Mouse (Mus musculus): ENCODE measurements around the gene Tanc2.

The Tanc2 gene

DNA sequence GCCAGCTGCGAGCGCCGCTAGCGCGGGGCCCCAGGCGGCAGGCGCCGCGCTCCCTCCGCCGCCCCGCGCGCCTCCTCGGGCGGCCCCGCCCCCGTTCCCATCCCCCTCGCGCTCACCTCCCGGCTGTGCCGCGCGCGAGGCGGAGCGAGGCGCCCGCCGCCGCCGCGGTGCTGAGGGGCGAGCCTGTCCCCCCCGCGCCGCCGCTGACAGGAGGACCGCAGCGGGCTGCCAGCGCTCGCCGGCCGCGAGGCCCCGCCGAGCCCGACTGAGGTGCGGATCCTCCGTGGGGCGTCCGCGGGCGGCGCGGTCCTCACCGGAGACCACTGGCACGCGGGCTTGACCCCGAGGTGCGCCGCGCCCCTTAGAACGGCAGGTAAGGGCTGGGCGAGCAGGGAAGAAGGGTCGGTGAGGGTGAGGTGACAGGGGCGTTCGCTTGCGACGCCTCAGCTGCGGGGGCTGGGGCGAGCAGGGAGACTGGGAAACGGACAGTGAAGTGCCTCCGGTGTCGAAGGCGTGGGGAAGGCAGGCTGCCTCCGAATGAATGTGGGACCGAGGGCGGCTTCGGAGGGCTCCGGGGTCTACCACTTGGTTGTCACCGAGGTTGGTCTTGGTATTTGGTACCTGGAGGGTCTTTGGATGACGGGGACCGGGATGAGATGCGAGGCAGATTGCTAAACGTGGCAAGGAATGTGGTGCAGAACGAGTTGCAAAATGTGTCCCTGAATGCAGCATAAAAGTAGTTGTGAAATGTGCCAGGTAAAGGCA is at the start of gene Tanc2:
Gene Tanc2 (plus strand): TSS at position 110 of the 765 bp plus-strand sequence.
- DNase-seq (ENCODE audit: low read depth, low spot score), result peak; percentile 74

DNA sequence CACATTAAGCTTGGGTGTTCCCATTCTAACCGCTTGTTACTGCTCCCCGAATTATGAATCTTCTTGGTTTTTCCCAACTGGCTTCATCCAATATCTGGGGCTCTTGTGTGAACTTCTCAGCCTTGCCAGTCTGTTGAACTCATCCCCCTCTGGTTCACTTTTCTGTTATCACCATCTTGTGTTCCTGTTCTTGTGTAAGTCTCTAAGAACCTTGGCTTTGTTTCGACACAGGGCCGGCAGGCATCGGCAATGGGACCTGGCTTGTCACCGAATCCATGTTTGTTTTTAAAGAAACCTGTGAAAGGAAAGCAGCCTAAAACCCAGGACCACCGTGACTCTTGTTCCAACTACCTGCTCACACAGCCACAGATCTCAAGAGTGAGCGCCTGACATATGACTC is 49.0 kb upstream of the Tanc2 start:
- no peak for DNase-seq (ENCODE audit: low read depth, low spot score)

DNA sequence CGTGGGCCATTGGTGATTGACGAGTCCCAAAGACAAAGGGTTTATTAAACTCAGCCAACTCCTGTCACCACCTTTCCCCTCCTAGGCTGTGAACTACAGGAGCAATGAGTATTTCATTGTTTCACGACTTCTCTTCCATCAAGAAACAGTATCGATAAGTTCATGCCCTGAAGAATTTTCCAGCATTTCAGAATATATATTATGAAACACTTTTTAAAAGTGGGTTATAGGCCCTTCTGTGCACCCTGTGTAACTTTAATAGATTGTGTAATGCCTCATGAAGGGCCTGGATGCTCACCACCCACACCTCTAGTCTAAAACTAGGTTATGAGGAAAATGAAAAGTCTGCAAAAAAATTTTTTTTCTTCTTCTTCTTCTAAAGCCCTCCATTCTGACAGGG is 48.4 kb upstream of the Tanc2 start:
- no peak for DNase-seq (ENCODE audit: low read depth, low spot score)

DNA sequence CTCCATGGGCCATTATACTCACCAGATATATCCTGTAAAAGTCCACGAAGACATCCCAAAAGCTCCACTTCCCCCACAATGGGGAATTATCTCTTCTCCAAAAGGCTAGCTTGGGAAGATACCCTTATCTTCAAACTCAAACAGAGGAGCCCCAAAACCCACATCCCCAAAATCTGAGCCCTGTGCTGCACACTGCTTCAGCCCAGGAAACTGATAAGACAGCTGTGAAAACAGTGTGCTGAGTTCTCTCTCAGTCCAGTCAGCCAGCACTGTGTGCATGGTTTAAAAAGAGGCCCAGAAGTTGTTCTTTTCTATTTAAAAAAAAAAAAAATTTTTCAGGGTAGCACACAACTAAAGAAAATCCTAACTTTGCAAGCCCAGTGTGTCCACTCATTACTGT is 47.7 kb upstream of the Tanc2 start:
- DNase-seq (ENCODE audit: low read depth, low spot score), result no peak

DNA sequence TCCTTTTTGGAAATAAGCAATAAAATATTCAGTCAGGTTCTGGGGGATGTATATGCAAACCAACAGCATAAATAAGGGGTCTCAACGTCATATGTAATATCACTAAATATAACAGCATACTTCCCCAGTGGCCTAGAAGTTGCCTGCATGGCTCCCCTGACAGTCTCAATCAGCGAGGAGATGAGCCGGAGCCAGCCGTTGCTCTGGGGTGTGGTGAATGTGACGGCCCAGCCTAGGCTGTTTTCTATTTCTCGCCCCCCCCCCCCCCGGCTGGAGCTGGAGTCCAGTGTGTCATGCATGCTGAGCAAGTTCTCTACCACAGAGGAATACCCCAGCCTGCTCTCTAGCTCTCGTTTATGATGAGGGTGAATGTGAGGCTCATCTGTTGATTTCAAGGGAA is 44.0 kb upstream of the Tanc2 start:
- DNase-seq (ENCODE audit: low read depth, low spot score), result no peak

DNA sequence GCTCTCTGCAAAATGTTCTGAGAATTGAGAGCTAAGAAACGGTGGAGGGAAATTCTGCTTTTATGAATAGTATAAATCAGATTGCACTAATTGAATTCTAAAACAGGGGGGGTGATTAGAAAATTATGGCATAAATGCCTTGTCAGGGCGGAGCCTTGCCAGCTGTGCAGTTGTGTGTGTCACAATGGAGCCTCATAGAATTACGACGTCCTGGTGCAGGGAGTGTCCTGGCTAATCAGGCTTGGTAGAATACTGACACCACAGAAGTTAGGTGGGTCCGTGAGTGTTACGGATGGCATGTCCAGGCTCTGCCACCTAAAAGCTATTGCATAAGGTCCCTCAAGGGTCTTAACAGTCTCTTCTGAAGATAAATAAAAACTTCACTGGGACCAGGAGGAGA is 43.4 kb upstream of the Tanc2 start:
- no peak for DNase-seq (ENCODE audit: low read depth, low spot score)

DNA sequence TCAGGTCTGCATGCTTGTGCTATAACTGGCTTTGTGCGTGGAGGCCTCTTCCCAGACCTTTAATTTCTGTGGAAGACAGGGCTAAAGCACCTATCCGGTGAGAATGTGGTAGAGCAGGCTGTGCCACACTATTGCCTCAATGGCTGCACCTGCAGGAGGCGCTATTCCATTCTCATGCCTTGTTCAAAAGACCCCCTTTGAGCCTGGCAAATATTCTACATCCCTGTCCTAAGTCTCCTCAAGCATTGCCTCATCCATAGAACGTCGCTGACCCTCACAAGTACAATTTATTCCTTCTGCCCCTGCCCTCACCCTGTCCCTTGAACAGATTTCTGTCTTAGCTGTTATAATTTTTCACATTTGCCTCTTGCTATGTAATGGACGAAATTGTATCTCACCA is 41.4 kb upstream of the Tanc2 start:
- DNase-seq (ENCODE audit: low read depth, low spot score), result no peak

DNA sequence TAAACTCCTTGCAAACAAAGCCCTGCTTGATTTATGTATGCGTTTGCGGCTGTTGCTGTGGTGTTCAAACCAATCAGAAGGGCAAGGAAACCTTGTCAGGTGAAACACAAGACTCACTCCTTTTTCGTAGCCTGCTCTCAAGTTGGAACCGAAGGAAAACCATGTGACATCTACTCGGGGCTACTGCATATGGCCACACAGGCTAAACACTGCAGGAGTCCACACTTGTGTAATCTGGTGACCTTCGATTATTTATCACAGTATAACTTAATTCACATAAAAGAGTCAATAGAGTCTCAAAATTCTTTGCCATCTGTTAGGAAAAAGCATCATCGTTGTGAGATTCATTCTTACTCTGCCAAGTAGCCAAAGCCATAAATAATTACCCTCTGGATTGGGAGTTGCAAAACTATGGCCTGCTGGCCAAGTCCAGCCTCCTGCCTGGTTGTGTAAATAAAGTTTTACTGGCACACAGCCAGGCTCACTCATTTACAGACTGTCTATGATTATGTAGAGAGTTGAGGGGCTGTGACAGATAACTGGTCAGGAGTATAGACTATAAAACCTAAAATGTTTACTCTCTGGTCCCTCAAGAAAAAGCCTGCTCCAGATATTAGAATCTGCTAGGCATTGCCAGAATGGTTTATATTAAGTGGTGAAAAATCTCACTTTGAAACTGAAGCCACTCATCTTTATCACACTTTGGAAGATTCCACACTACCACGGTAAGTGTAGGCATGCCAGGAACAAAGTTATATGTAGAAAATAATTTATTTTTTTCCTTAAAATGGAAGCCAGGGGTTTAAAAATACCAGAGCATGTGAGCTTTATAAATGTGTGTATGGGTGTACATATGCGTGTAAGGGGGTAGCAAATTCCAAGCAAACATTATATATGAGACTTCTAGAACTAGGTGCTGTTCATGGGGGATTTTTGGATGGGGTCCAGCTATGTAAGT is 40.3 kb upstream of the Tanc2 start:
- peak; percentile 60 for DNase-seq (ENCODE audit: low read depth, low spot score)

DNA sequence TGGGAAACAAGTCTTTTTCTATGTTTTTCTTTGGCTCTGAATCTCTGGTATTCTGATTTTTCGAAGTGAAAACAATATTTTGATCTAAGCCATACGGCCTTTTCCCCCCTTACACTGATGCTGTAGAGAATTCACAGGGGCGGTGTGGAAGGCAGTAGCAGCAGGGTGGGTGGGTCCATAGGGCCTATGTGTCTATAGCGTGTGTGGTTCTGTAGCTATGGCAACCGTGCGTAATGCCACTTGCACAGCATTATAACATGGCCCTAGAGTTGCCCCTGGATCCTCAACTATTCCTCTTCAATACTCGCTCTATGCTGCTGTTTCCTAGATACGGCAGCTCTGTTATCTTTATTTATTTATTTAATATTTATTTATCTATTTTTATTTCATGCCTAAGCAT is 32.5 kb upstream of the Tanc2 start:
- DNase-seq (ENCODE audit: low read depth, low spot score), result peak; percentile 61

DNA sequence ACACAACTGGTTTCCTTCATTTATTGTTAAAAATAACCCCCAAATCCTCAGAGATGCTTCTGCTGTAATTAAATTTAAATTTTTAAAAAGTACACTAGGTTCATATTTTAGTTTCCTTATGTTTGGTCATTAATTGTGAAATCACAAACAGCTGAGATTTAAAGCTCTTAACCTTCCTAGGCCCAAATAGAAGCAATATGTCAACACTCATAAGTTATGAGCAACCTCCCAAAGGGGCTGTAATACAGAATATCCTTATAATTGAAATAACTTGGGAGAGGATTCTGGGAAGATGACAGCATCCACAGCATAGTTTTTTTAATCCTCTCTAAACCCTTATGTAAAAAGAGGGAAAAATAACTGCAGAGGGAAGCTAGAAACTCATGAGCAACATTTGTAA is 31.7 kb upstream of the Tanc2 start:
- no peak for DNase-seq (ENCODE audit: low read depth, low spot score)

DNA sequence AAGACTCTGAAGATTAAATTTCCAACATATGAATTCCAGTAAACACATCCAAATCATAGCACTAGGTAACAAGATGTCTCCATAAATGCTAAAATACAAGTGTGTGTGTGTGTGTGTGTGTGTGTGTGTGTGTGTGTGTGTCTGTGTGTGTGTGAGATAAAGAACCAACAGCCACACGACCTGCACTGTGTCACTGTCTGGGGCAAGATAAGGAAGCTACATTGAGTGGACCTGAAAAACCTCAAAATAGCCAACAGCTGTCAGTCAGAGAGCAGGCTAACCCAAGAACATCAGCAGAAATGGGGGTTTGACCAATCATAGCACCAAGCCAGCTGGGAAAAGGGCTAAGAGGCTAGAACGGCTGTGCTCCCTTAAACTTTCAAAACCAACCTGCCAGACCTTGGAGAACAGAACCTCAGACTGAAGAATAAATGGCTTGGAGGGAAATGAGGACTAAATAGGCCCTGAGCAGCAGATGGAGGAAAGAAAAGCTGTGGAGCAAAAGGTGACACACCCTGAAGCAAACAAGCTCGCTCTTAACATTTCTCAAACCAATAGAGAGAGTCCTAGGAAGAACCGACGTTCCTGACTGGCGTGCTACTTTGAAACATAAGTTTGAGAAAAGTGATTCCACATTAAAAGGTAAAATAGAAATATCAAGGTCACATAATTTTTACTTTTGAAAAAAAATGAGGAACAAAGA is 30.8 kb upstream of the Tanc2 start:
- DNase-seq (ENCODE audit: low read depth, low spot score), result no peak

DNA sequence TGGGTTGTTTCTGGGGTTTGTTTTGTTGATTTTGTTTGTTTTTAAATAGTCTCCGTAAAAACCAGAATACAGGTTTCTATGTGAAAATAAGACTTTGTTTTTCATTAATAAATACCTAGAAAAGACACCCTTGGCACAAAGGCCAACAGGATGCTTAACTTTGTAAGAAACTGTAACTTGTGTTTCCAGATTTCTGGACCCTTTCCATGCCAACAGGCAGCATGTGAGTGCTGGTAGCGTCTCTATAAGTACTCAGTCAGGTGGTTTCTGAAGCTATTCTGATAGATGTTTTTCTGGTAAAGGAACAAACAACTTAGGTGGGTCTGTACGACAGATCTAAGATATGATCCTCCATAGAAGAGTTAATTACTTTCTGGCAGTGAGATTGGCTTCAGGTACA is 26.2 kb upstream of the Tanc2 start:
- no peak for DNase-seq (ENCODE audit: low read depth, low spot score)

DNA sequence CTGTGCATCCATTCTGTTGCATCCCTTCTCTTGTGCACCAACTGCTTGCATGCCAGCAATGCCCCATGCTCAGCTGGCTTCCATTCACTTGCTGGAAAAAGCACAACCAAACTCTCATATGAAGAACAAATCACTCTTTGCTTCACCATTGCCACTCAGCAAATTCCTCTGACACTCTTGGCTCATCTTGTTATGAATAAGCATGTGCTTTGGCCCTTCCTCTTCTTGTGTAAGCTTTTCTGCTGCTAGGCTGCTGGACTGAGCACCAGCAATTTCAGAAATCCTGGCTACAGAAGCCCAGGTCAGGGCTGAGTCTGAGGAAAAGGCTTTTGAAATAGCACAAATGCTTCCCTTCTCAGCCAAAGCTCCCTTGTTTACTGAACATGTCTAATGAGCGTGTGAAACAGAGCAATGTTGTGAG is 22.6 kb upstream of the Tanc2 start:
- peak; percentile 49 for DNase-seq (ENCODE audit: low read depth, low spot score)

DNA sequence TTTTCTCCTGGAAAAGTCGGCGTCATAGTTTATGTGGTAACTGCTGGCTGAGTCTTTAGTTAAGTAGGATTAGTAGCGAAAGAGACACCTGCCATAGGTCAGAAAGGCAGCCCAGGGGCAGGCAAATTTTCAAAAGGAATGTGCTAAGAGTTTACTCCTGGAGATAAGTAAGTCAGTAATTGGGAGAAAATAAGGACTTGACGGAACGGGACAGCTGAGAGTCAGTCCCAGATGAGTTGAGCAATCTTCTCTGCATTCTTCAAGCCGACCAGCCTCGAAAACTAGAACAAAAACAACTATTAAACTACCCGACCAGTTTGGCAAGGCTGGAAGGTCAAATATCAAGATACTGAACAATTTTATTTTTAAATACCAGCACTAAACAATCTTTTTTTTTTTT is 17.8 kb upstream of the Tanc2 start:
- DNase-seq (ENCODE audit: low read depth, low spot score), result no peak

DNA sequence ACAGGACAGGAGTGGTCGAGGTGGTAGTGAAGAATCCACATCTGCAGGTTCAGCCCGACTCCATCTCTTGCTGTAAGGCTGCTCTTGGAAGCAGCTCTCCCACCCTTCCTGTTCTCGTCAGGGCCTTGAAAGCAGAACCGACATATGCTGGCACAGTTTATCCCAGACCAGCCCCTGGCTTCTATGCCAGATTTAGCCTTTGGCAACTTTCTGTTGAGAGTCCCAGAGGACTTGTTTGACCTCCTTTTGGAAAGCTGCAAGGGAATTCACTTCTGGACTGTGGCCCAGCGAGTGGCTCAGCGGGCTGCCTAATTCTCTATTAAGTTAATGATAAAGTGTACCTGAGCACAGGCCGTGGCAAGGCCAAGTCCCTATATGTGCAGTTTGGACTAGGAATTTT is 15.5 kb upstream of the Tanc2 start:
- peak; percentile 70 for DNase-seq (ENCODE audit: low read depth, low spot score)

DNA sequence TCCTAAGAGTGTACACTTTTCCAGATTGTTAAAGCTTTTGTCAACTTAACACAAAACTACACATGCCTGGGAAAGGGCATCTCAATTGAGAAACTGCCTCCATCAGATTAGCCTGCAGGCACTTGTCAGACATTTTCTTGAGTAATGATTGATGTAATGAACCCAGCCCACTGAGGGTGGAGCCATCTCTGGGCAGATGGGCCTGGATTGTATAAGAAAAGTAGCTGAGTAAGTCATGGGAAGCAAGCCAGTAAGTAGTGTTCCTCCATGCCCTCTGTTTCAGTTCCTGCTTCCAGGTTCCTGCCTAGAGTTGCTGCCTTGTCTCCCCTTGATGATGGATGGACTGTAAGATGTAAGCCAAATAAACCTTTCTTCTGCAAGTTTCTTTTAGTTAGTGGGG is 12.6 kb upstream of the Tanc2 start:
- no peak for DNase-seq (ENCODE audit: low read depth, low spot score)

DNA sequence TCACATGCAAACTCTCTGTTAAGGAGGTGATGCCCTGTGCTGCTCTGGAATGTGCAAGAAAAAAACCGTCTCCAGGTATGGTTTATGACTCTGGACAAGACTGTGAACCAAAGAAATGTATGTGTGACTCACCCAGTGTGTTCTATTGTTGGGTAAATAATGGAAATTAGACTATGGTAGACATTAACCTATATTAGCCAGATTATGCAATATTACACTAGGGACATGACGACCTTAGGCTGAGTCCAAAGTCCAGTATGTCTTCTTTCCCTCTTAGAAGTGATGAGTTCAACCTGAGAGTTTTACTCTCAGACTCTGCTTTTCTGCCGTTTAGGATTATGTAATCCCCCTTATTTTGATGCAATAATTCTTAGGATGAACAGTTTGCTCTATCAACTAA is 7.8 kb upstream of the Tanc2 start:
- DNase-seq (ENCODE audit: low read depth, low spot score), result no peak

DNA sequence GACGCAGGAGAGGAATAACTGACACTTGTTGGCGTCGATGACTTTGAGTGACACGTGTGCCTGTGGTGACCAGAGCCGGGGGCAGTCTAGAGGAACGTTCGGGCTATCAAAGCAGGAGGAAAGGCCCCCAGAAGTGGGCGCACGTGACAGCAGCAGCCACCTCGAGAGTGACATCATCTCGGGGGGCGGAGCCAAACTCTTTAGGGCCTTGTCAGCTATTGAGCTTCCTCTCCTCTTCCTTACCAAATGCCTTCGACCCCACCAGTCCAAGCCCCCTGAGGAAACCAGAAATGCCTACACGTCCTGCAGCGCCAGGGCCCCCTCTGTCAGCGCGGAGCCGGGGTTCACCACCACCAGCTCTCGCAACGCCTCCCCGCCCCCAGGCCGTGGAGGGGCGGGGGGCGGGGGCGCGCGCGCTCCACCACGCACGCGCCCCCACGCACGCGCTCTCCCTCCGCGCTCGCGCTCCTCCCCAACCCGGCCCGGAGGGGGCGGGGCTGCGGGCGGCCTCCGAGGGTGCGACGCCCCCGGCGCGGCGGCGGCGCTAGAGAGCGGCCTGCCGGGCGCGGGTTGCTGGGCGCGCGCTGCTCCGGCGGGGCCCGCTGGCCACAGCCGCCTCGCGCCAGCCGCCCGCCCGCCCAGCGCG is 432 bp upstream of the Tanc2 start:
- DNase-seq (ENCODE audit: low read depth, low spot score), result peak; percentile 95

DNA sequence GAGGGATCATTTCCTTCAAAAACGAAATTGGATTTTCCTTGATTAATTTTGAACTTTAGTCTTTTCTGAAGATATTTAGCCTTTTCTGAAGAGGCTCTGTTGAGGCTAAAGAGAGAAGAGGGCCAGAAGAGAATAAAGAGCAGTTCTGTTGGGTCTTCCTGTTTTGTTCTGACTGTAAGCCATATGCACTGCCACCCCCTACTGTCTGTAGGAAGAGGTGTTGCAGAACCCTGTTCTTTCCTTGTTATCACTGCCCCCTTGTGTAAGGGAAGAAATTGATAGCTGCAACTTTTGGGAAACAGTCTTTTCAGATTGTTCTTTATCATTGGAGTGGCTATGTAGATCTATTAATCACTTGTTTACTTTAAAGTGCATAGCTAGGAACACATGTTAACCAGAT is 2.1 kb downstream of the Tanc2 start:
- DNase-seq (ENCODE audit: low read depth, low spot score), result peak; percentile 92

DNA sequence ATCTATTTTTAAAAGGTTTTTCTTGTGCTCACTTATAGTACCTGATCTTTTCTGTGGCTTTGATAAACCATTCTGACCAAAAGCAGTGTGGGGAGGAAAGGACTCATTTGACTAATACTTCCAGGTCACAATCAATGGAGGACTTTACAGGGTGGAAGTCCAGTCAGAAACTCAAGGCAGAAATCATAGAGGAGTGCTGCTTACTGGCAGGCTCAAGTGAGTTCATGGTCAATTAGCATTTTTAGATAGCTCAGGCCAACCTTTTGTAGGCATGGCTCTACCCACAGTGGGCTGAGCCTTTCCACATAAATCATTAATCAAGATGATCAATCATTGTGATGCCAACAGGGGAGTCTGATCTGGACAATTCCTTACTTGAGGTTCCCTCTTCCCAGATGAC is 12.4 kb downstream of the Tanc2 start:
- no peak for DNase-seq (ENCODE audit: low read depth, low spot score)

DNA sequence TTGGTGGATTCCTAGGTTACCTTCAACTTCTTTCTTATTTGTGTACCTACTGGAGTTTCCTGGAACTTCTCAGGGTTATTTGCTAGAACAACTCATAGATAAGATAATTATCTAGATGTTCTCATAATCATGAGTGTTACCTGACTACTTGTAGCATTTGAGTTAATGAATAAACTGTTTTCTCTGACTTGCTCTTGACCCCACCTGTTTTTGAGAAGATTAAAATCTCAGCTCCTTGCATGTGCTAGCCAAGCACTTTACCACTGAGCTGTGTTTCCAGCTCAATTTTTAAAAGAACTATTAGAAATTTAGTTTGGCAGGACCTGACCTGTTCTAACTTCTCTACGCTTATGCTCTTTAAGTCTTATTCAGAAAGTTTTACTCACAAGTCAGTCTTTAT is 36.4 kb downstream of the Tanc2 start:
- no peak for DNase-seq (ENCODE audit: low read depth, low spot score)

DNA sequence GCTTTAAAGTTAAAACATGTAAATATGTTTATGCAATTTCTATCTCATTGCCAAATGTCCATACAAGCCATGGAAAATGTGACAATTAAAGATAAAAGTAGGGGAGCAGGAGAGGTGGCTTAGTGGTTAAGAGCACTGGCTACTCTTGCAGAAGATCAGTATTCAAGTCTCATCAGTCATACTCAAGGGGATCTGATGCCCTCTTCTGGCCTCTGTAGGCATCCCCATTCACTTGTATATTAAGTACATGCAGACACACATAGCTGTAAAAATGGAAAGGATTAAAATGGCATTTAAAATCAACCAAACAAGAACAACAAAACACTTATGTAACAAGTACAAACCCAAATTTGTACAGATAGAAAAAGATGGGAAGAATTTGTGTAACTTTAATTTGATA is 54.2 kb downstream of the Tanc2 start:
- peak; percentile 48 for DNase-seq (ENCODE audit: low read depth, low spot score)
